Mouse (Mus musculus): ENCODE measurements around the gene H2-M10.6. TPM values are rescaled to one million over a fixed set of nuclear protein-coding genes. Genes with fewer than 3 reads are reported as not detected.
"Not testable (repeated sequence)": the region's sequence is repeated elsewhere in the genome, so short reads cannot be mapped to it uniquely, and the experiment has no call there.

H2-M10.6 gene
- not detected in 2 replicates for polyA plus RNA-seq (2015; fragmentation: Nextera tagmentation; extraction: Ambion mirVana)

DNA sequence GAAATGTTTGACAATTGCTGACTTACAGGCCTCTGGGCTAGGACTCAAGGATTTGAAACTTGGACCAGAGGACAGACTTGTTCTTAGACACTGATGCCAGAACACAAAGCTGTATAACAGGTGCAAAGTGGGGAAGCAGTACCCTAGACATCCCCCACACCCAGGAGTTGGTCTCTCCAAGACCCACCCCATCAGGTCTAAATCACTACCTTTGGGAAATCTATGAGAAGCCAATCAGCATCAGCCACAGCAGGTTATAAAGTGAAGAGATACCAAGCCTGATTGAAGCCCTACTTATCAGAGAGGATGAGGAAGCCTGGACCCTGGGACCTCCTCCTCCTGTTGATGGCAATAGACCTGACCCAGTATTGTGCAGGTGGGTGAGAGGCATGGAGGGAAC lies at the start of gene H2-M10.6:
TSS of gene H2-M10.6 (plus strand) at position 301 of the 400 bp plus-strand sequence.
- ATAC-seq, result no peak
- no peak within 1 kb of the TSS for H3K9ac ChIP-seq
- H3K4me2 ChIP-seq, result no peak within 1 kb of the TSS
- H3K27me3 ChIP-seq, result no peaks in the 10 kb centered on the region
- no peak within 1 kb of the TSS for H3K27ac ChIP-seq
- no peaks in the 10 kb centered on the region for H3K36me3 ChIP-seq (ENCODE audit: poor library complexity, severe bottlenecking)
- H3K4me3 ChIP-seq, result no peak within 1 kb of the TSS
- H3K4me1 ChIP-seq, result no peaks in the 10 kb centered on the region
- no peaks in the 10 kb centered on the region for H3K9me3 ChIP-seq (replicated peaks)

- 60% methylated on average over 2 of the region's 2 CpGs for WGBS
- no peak overlapping the region for H3K4me3 ChIP-seq
- H3K36me3 ChIP-seq (ENCODE audit: poor library complexity, severe bottlenecking), result no peaks in the 10 kb centered on the region
- no peak overlapping the region for H3K4me2 ChIP-seq
- no peak for ATAC-seq
- H3K9ac ChIP-seq, result no peak overlapping the region
- no peaks in the 10 kb centered on the region for H3K4me1 ChIP-seq
- H3K27me3 ChIP-seq, result no peaks in the 10 kb centered on the region
- no peak overlapping the region for H3K27ac ChIP-seq
- no peaks in the 10 kb centered on the region for H3K9me3 ChIP-seq (replicated peaks)
Measured at GRCm38 (mm10) chr17:36763816-36764215, 48.2 kb upstream of the H2-M10.6 start.

DNA sequence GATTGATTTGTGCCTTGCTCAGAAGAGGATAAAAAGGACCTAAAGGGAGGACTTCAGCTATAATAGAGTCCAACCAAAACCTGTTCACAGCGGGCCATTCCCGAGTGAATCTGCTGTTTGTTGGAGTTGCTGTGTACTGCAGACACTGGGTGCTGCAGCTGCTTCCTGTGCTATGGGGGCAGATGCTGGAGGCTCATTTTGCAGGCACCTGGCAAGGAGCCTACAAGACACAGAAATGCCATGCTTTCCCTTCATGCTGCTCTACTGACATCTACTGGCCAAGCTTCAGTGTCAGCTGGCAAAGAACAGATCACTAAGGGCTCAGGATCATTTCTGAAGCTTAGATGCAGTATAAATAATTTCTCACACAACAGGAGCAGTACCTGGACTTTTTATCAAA lies 47.7 kb upstream of the H2-M10.6 start:
- H3K4me2 ChIP-seq; H3K4me1 ChIP-seq; H3K9me3 ChIP-seq (replicated peaks); H3K9ac ChIP-seq; ATAC-seq; H3K4me3 ChIP-seq; H3K27me3 ChIP-seq; H3K36me3 ChIP-seq (ENCODE audit: poor library complexity, severe bottlenecking); H3K27ac ChIP-seq: not testable (repeated sequence)
- 35% methylated on average over 2 of the region's 2 CpGs for WGBS

- not testable (repeated sequence) for H3K36me3 ChIP-seq (ENCODE audit: poor library complexity, severe bottlenecking); ATAC-seq; H3K27me3 ChIP-seq; H3K4me3 ChIP-seq; H3K9ac ChIP-seq; H3K27ac ChIP-seq; H3K9me3 ChIP-seq (replicated peaks); H3K4me1 ChIP-seq; H3K4me2 ChIP-seq
- 80% methylated on average over 2 of the region's 2 CpGs for WGBS
Measured at GRCm38 (mm10) chr17:36765403-36765802, 46.6 kb upstream of the H2-M10.6 start.

- not testable (repeated sequence) for H3K4me1 ChIP-seq; H3K4me3 ChIP-seq; H3K9me3 ChIP-seq (replicated peaks); H3K36me3 ChIP-seq (ENCODE audit: poor library complexity, severe bottlenecking); H3K4me2 ChIP-seq; ATAC-seq; H3K27ac ChIP-seq; H3K9ac ChIP-seq; H3K27me3 ChIP-seq
- 88% methylated on average over 2 of the region's 2 CpGs for WGBS
Measured at GRCm38 (mm10) chr17:36772610-36773009, 39.4 kb upstream of the H2-M10.6 start, which contains the start of gene H2-M10.5. Gene H2-M10.5, plus strand, starts transcription at chr17:36772910.

- 71% methylated on average over 3 of the region's 3 CpGs for WGBS
- H3K27ac ChIP-seq, result no peak overlapping the region
- H3K27me3 ChIP-seq, result no peaks in the 10 kb centered on the region
- H3K9me3 ChIP-seq (replicated peaks), result no peaks in the 10 kb centered on the region
- H3K36me3 ChIP-seq (ENCODE audit: poor library complexity, severe bottlenecking), result no peaks in the 10 kb centered on the region
- no peak overlapping the region for H3K4me2 ChIP-seq
- no peak overlapping the region for H3K4me3 ChIP-seq
- no peak overlapping the region for H3K9ac ChIP-seq
- no peaks in the 10 kb centered on the region for H3K4me1 ChIP-seq
- no peak for ATAC-seq
Measured at GRCm38 (mm10) chr17:36781533-36781932, 30.4 kb upstream of the H2-M10.6 start.

DNA sequence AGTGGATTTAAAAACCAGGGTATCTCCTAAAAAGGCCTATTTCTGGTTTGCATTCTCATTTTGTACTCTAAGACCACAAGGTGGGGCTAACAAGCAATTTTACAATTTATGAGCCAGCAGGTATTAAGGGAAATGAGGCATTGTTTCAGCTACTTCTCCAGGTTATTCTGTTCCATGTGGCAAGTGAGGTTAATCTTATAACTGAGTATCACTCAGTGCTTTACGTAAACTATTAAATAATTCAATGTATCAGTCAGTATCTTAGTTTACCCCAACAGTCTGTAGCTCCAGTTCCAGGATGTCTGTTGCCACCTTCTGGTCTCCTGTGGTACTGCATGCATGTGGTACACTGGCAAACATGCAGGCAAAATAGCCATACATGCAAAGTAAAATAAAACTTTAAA lies 25.5 kb upstream of the H2-M10.6 start:
- not testable (repeated sequence) for H3K4me1 ChIP-seq; H3K27ac ChIP-seq; H3K9me3 ChIP-seq (replicated peaks); H3K4me2 ChIP-seq; ATAC-seq; H3K4me3 ChIP-seq; H3K27me3 ChIP-seq; H3K36me3 ChIP-seq (ENCODE audit: poor library complexity, severe bottlenecking); H3K9ac ChIP-seq
- 36% methylated on average over 1 of the region's 1 CpGs for WGBS

DNA sequence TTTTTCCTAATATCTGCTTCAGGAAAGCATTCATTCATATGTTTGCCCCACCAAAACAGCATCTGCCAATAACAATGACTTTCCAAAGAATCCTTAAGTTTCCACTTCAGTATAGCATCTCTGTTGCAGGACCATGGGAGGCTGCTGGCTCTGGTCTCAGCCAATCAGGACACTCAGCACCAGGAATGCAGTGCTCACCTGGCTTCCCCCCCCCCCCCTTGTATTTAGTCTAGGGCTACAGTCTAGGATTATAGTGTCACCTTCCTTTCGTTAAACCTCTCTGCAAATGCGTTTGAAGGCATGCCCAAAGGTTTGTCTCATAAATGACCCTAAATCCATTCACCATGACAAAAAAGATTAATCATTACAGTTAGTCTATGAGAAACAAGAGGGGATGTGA lies 23.6 kb upstream of the H2-M10.6 start:
- Histone ChIP-seq H3K27ac (no peak overlapping the region), H3K27me3 (no peaks in the 10 kb centered on the region), H3K36me3 (ENCODE audit: poor library complexity, severe bottlenecking) (no peaks in the 10 kb centered on the region), H3K9ac (no peak overlapping the region), H3K4me1 (no peaks in the 10 kb centered on the region), H3K9me3 (replicated peaks) (no peaks in the 10 kb centered on the region), H3K4me3 (no peak overlapping the region), H3K4me2 (no peak overlapping the region)
- ATAC-seq, result 0 out of 2 replicates have a peak, but pooled peaks have one; percentile 38
- 83% methylated on average over 2 of the region's 2 CpGs for WGBS

DNA sequence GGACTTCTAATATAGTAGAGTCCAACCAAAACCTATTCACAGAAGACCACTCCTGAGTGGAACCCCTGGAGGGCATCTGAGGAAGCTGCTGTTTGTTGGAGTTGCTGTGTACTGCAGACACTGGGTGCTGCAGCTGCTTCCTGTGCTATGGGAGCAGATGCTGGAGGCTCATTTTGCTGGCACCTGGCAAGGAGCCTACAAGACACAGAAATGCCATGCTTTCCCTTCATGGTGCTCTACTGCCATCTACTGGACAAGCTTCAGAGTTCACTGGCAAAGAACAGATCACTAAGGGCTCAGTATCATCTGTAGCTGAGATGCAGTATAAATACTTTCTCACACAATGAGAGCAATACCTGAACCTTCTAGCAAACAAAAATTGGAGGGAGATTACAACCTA lies 23.2 kb upstream of the H2-M10.6 start:
- not testable (repeated sequence) for H3K27me3 ChIP-seq; H3K4me2 ChIP-seq; H3K36me3 ChIP-seq (ENCODE audit: poor library complexity, severe bottlenecking); H3K27ac ChIP-seq; H3K9ac ChIP-seq; H3K4me1 ChIP-seq; H3K4me3 ChIP-seq; H3K9me3 ChIP-seq (replicated peaks)
- ATAC-seq, result peak; percentile 79

DNA sequence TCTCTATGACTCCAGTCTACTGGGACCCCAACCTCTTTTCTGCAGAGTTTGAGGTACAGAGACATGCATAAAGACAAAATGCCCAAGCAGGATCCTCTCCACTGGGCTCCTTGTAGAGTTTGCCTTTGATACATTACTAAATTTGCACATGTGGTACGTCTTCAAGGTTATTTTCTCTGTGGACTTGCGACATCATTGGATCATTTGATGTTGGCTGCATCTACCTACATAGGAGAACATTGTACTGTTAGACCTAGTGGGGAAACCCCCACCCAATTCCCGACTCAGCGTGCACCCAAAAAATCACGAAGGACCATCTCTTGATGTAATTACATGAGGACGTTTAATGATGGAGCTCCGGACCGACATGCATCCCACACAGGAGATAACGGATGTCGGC lies 12.5 kb upstream of the H2-M10.6 start:
- no peak overlapping the region for H3K9ac ChIP-seq
- no peak overlapping the region for H3K27ac ChIP-seq
- no peak overlapping the region for H3K4me2 ChIP-seq
- H3K36me3 ChIP-seq (ENCODE audit: poor library complexity, severe bottlenecking), result no peaks in the 10 kb centered on the region
- WGBS, result 90% methylated on average over 10 of the region's 10 CpGs
- H3K9me3 ChIP-seq (replicated peaks), result no peaks in the 10 kb centered on the region
- no peak for ATAC-seq
- H3K27me3 ChIP-seq, result no peaks in the 10 kb centered on the region
- no peaks in the 10 kb centered on the region for H3K4me1 ChIP-seq
- no peak overlapping the region for H3K4me3 ChIP-seq

GRCm38 (mm10) chr17:36799921-36800462 lies 12.0 kb upstream of the H2-M10.6 start:
- H3K4me3 ChIP-seq; H3K27ac ChIP-seq; H3K9ac ChIP-seq; H3K4me1 ChIP-seq; H3K27me3 ChIP-seq; H3K36me3 ChIP-seq (ENCODE audit: poor library complexity, severe bottlenecking); ATAC-seq; H3K4me2 ChIP-seq; H3K9me3 ChIP-seq (replicated peaks): not testable (repeated sequence)
- WGBS, result 80% methylated on average over 4 of the region's 4 CpGs

GRCm38 (mm10) chr17:36824005-36824404 lies 12.0 kb downstream of the H2-M10.6 start:
- Histone ChIP-seq H3K27ac (no peak overlapping the region), H3K9me3 (replicated peaks) (no peaks in the 10 kb centered on the region), H3K36me3 (ENCODE audit: poor library complexity, severe bottlenecking) (no peaks in the 10 kb centered on the region), H3K27me3 (no peaks in the 10 kb centered on the region), H3K9ac (no peak overlapping the region), H3K4me3 (no peak overlapping the region), H3K4me2 (no peak overlapping the region), H3K4me1 (no peaks in the 10 kb centered on the region)
- ATAC-seq, result 0 out of 2 replicates have a peak, but pooled peaks have one; percentile 19

GRCm38 (mm10) chr17:36825525-36825924 lies 13.6 kb downstream of the H2-M10.6 start:
- H3K36me3 ChIP-seq (ENCODE audit: poor library complexity, severe bottlenecking), result no peaks in the 10 kb centered on the region
- 0 out of 2 replicates have a peak, but pooled peaks have one; percentile 56 for ATAC-seq
- 27% methylated on average over 4 of the region's 4 CpGs for WGBS
- no peaks in the 10 kb centered on the region for H3K4me1 ChIP-seq
- peak overlapping the region; percentile 36; the same call in 1 of the 2 replicates for H3K4me2 ChIP-seq
- H3K9ac ChIP-seq, result no peak overlapping the region
- H3K27ac ChIP-seq, result no peak overlapping the region
- no peaks in the 10 kb centered on the region for H3K27me3 ChIP-seq
- no peaks in the 10 kb centered on the region for H3K9me3 ChIP-seq (replicated peaks)
- H3K4me3 ChIP-seq, result no peak overlapping the region

Measured in forebrain, embryonic 13.5 days (tissue).